In the genomic region with DNA sequence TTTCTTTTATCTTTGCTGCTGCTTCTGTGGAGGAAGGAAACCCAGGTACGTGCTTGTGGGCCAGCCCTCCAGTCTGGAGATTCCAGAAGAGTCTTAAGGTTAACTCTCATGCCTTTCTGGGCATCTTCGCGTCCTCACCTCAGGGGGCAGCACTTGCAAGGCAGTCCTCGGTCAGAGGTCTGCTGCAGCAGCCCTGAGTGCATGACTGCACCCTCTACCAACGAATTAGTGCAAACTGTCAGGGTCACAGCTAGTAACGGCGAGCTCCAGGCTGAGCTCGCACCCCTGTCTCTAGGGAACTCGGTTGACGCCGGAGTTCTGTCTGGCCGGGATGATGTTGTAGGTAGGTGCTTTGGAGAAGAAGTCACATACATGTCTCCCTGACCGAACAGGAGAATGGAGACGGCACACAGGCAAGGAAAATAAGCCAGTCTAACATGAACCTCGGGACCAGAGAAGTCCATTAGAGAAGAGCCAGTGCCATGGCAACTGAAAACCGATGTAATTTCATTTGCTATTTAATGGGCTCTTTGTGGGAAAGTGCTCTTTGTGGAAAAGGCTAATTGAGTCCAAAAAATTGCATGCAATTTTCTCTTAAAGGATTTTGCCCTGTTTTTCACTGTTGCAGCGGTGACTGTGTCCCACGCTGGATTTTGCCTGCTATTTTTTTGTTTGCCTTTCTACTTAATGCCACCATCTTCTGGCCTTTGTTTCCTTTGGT, we compare ENCODE assay signal across 8 mouse cellular contexts. TPM values are rescaled to one million over a fixed set of nuclear protein-coding genes. Genes with fewer than 3 reads are reported as not detected.
DNase-seq lines count a peak whose midpoint lies in the region; ATAC-seq and TF ChIP-seq lines count a peak whose summit lies in the region.

No protein-coding gene starts in this region.

- no peaks in the 10 kb centered on the region for H3K27me3 ChIP-seq in kidney, embryonic 15.5 days
- peaks cover 32% of the 10 kb centered on the region for H3K27me3 ChIP-seq in Patski
- H3K27me3 ChIP-seq in forebrain, embryonic 14.5 days (replicated peaks; ENCODE audit: control insufficient read depth, insufficient read depth, low read length): no peaks in the 10 kb centered on the region

- H3K9ac ChIP-seq in kidney, embryonic 15.5 days: no peak overlapping the region
- peak overlapping the region; percentile 52 for H3K9ac ChIP-seq in forebrain, embryonic 14.5 days (ENCODE audit: low read length)

- in situ Hi-C loops in Patski (cut with MboI; ENCODE audit: low pct_unique_long_range_greater_than_20kb): no loop called here

- no peak overlapping the region for H3K4me3 ChIP-seq in kidney, embryonic 15.5 days (replicated peaks)
- H3K4me3 ChIP-seq in forebrain, embryonic 14.5 days (ENCODE audit: low read depth, low read length): no peak overlapping the region

- no peaks in the 10 kb centered on the region for H3K4me1 ChIP-seq in kidney, embryonic 15.5 days
- peaks cover 19% of the 10 kb centered on the region for H3K4me1 ChIP-seq in forebrain, embryonic 14.5 days (ENCODE audit: control insufficient read depth, insufficient read depth, low read length)

- no peaks in the 10 kb centered on the region for H3K9me3 ChIP-seq in kidney, embryonic 15.5 days (replicated peaks)
- H3K9me3 ChIP-seq in forebrain, embryonic 14.5 days (replicated peaks; ENCODE audit: control insufficient read depth, low read length): no peaks in the 10 kb centered on the region

- no peak for DNase-seq in kidney, postnatal 14 days
- no peak for DNase-seq in Patski (ENCODE audit: low read depth, low spot score)
- DNase-seq in forebrain, embryonic 14.5 days (ENCODE audit: low spot score): peak; percentile 84
- no peak for DNase-seq in urinary bladder, postnatal 25 days (ENCODE audit: low spot score)
- no peak for DNase-seq in left cerebral cortex, adult 8-10 months (ENCODE audit: low spot score in 2 of 2)
- DNase-seq in yolk sac, embryonic 10.5 days (ENCODE audit: low spot score): no peak

- WGBS in kidney, embryonic 15.5 days: 34% methylated on average over 18 of the region's 18 CpGs
- 3% methylated on average over 18 of the region's 18 CpGs for WGBS in forebrain, embryonic 14.5 days

- ATAC-seq in kidney, embryonic 15.5 days (replicated peaks; ENCODE audit: low FRiP score): peak; percentile 65
- ATAC-seq in Patski: no peak
- peak; percentile 57 for ATAC-seq in forebrain, embryonic 14.5 days
- peak; percentile 65; the same call in 1 of the 2 replicates for ATAC-seq in megakaryocyte-erythroid progenitor cell, adult 5-6 weeks (replicated peaks; ENCODE audit: low FRiP score, low TSS enrichment, poor library complexity, severe bottlenecking)

- TF ChIP-seq CTCF in Patski (IDR thresholded peaks at IDR 0.05): peak; percentile 23

- no peaks in the 10 kb centered on the region for H3K36me3 ChIP-seq in kidney, embryonic 15.5 days
- H3K36me3 ChIP-seq in forebrain, embryonic 14.5 days (ENCODE audit: control insufficient read depth, insufficient read depth, low read length): no peaks in the 10 kb centered on the region

- POLR2A ChIA-PET in Patski (lab: Charles Lee): no interaction called here

- CTCF ChIA-PET in Patski (lab: Charles Lee): interaction anchor here (1.7 kb wide), 1 partner anchor 186 kb away, joined by 4 read pairs; no protein-coding TSS in a partner anchor

- no peak overlapping the region for H3K27ac ChIP-seq in kidney, embryonic 15.5 days
- H3K27ac ChIP-seq in forebrain, embryonic 14.5 days (ENCODE audit: low read depth, low read length): peak overlapping the region; percentile 87

- H3K4me2 ChIP-seq in kidney, embryonic 15.5 days: peak overlapping the region; percentile 31
- peak overlapping the region; percentile 50 for H3K4me2 ChIP-seq in forebrain, embryonic 14.5 days (ENCODE audit: low read length)

RNA-seq across cellular contexts. Expression of a gene that starts 20.1 kb away (rescaled TPM):
- polyA plus RNA-seq in kidney, embryonic 15.5 days (2015; fragmentation: Nextera tagmentation; extraction: Ambion mirVana): 25.4 and 27.6 TPM in 2 replicates
- not detected for polyA plus RNA-seq in Patski (2021)
- 22.7 and 23.7 TPM in 2 replicates for polyA plus RNA-seq in forebrain, embryonic 14.5 days (2014; fragmentation: Nextera tagmentation; extraction: Ambion mirVana)
- total RNA-seq in megakaryocyte-erythroid progenitor cell, adult 5-6 weeks (2014; fragmentation: Nextera tagmentation): not detected in 2 replicates
- not detected in 2 replicates for total RNA-seq in megakaryocyte-erythroid progenitor cell, adult 5-6 weeks (2017)
- 1 to 10 TPM in 1 of 4 experiments, under 1 TPM in 3; 0.48 to 1.3 (median 0.56) TPM for total RNA-seq in left cerebral cortex, adult 8-10 months (2022)

Comparison
In these comparisons a context has a peak if more than half of its experiments do, and no peak if none do; other contexts are left out.
1. RNA of a gene that starts 20.1 kb away (polyA plus RNA-seq): 25.4 to 27.6 TPM in kidney, embryonic 15.5 days and 22.7 to 23.7 TPM in forebrain, embryonic 14.5 days; not detected in Patski (single experiment); every median in the first group is over 10 times any median in the second.